Mouse (Mus musculus): Measurements from ENCODE around the gene Lhfpl2. TPM values are rescaled to one million over a fixed set of nuclear protein-coding genes. Genes with fewer than 3 reads are reported as not detected.
A peak's percentile ranks its signal among the peaks of the same experiment; 100 is the strongest.

Gene Lhfpl2
- polyA plus RNA-seq, 1 experiment from 2014 or later = 23.4 TPM

DNA sequence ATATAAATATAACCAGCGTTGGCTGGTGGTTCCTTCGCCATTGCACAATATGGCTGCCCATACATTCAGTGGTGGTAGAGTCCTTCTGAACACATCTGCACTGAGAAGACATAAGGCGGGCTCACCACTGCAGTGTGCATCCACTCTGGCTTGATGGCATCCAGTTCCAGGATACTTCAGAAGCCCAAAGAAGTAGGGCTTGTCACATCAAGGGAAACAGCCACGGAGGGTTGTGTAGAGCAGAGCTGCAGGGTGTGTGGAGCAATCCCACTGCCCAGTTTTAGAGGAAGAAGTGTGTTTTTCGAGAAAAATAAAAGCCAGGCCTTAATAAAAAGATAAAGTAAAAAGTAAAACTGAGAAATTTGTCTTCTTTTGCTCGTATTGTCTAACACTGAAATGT lies 141.0 kb downstream of the Lhfpl2 start:
- no peak for ATAC-seq (replicated peaks; ENCODE audit: extremely low read depth, insufficient read depth, low FRiP score)
- WGBS = 86% methylated on average over 6 of the region's 6 CpGs
- no peak overlapping the region for H3K4me2 ChIP-seq (ENCODE audit: low read depth, low read length)
- H3K9ac ChIP-seq (ENCODE audit: low read length) = no peak overlapping the region
- no peak overlapping the region for H3K4me3 ChIP-seq (ENCODE audit: low read length)
- peaks cover 3% of the 10 kb centered on the region; the same call in 1 of the 2 replicates for H3K36me3 ChIP-seq (ENCODE audit: control insufficient read depth, insufficient read depth)
- no peaks in the 10 kb centered on the region for H3K9me3 ChIP-seq (replicated peaks; ENCODE audit: control insufficient read depth, low read length)
- H3K27ac ChIP-seq (ENCODE audit: low read length) = no peak overlapping the region
- H3K27me3 ChIP-seq (ENCODE audit: control insufficient read depth, insufficient read depth, low read length) = no peaks in the 10 kb centered on the region
- 0 out of 2 replicates have a peak, but pooled peaks cover 2% of the 10 kb centered on the region for H3K4me1 ChIP-seq (ENCODE audit: control insufficient read depth, insufficient read depth, low read length)

DNA sequence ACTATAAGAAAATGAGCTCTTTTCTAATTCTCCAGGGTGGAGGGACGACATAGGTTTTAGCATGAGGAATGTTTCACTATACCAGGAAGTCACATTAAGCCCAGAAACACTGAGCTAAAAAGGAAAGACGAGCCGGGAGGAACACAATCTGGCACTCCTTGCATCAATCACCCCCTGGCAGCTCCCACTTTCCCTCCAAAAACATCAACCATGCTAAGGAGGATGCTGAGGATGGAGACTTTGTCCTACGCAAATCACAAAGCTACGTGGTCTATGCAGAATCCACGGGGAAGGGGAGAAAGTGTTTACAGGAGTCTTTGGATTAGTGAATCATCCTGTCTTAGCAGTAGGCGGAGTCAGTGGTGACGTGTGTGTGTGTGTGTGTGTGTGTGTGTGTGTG lies 142.2 kb downstream of the Lhfpl2 start:
- ATAC-seq (replicated peaks; ENCODE audit: extremely low read depth, insufficient read depth, low FRiP score) = no peak
- WGBS = 64% methylated on average over 8 of the region's 8 CpGs

GRCm38 (mm10) chr13:94205234-94205633 lies 147.6 kb downstream of the Lhfpl2 start:
- Histone ChIP-seq H3K36me3 (ENCODE audit: control insufficient read depth, insufficient read depth) (peaks cover 13% of the 10 kb centered on the region), H3K9me3 (replicated peaks; ENCODE audit: control insufficient read depth, low read length) (peaks cover 3% of the 10 kb centered on the region), H3K4me1 (ENCODE audit: control insufficient read depth, insufficient read depth, low read length) (no peaks in the 10 kb centered on the region), H3K4me2 (ENCODE audit: low read depth, low read length) (no peak overlapping the region), H3K27ac (ENCODE audit: low read length) (no peak overlapping the region), H3K27me3 (ENCODE audit: control insufficient read depth, insufficient read depth, low read length) (no peaks in the 10 kb centered on the region), H3K9ac (ENCODE audit: low read length) (no peak overlapping the region), H3K4me3 (ENCODE audit: low read length) (no peak overlapping the region)
- WGBS = 5% methylated on average over 6 of the region's 6 CpGs
- 0 out of 2 replicates have a peak, but pooled peaks have one; percentile 67 for ATAC-seq (replicated peaks; ENCODE audit: extremely low read depth, insufficient read depth, low FRiP score)

More for the DNA sequence above, 142.2 kb downstream of the Lhfpl2 start:
- no peak overlapping the region for H3K9ac ChIP-seq (ENCODE audit: low read length)
- no peak overlapping the region for H3K27ac ChIP-seq (ENCODE audit: low read length)
- peaks cover 6% of the 10 kb centered on the region; the same call in 1 of the 2 replicates for H3K36me3 ChIP-seq (ENCODE audit: control insufficient read depth, insufficient read depth)
- 0 out of 2 replicates have a peak, but pooled peaks cover 2% of the 10 kb centered on the region for H3K4me1 ChIP-seq (ENCODE audit: control insufficient read depth, insufficient read depth, low read length)
- H3K27me3 ChIP-seq (ENCODE audit: control insufficient read depth, insufficient read depth, low read length) = no peaks in the 10 kb centered on the region
- H3K4me2 ChIP-seq (ENCODE audit: low read depth, low read length) = no peak overlapping the region
- H3K4me3 ChIP-seq (ENCODE audit: low read length) = no peak overlapping the region
- no peaks in the 10 kb centered on the region for H3K9me3 ChIP-seq (replicated peaks; ENCODE audit: control insufficient read depth, low read length)

DNA sequence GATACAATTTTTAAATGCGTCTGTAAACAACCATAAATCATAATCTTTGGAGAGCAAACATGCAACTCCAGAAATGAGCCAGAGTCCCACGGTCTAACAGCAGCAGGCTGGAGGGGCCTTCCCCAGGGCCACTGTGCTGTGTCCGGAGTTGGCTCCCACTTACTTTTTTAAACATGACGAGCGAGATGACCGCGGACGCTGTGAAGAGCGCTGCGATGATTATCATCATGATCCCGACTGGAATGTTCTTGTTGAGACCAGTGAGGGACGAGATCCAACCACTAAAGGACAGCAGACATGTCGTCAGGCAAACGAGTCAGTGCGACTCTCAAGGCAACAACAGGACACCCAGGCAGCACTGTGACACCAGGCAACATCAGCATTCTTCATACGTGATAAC lies 150.4 kb downstream of the Lhfpl2 start:
- no peaks in the 10 kb centered on the region for H3K27me3 ChIP-seq (ENCODE audit: control insufficient read depth, insufficient read depth, low read length)
- no peak overlapping the region for H3K4me2 ChIP-seq (ENCODE audit: low read depth, low read length)
- H3K4me3 ChIP-seq (ENCODE audit: low read length) = no peak overlapping the region
- peaks cover 13% of the 10 kb centered on the region for H3K36me3 ChIP-seq (ENCODE audit: control insufficient read depth, insufficient read depth)
- peaks cover 3% of the 10 kb centered on the region for H3K9me3 ChIP-seq (replicated peaks; ENCODE audit: control insufficient read depth, low read length)
- no peaks in the 10 kb centered on the region for H3K4me1 ChIP-seq (ENCODE audit: control insufficient read depth, insufficient read depth, low read length)
- ATAC-seq (replicated peaks; ENCODE audit: extremely low read depth, insufficient read depth, low FRiP score) = no peak
- H3K9ac ChIP-seq (ENCODE audit: low read length) = no peak overlapping the region
- no peak overlapping the region for H3K27ac ChIP-seq (ENCODE audit: low read length)
- 84% methylated on average over 16 of the region's 16 CpGs for WGBS

GRCm38 (mm10) chr13:94208892-94209291 lies 151.3 kb downstream of the Lhfpl2 start:
- Histone ChIP-seq H3K9me3 (replicated peaks; ENCODE audit: control insufficient read depth, low read length) (peaks cover 3% of the 10 kb centered on the region), H3K36me3 (ENCODE audit: control insufficient read depth, insufficient read depth) (peaks cover 12% of the 10 kb centered on the region), H3K9ac (ENCODE audit: low read length) (no peak overlapping the region), H3K4me3 (ENCODE audit: low read length) (no peak overlapping the region), H3K27me3 (ENCODE audit: control insufficient read depth, insufficient read depth, low read length) (no peaks in the 10 kb centered on the region), H3K27ac (ENCODE audit: low read length) (no peak overlapping the region), H3K4me2 (ENCODE audit: low read depth, low read length) (no peak overlapping the region), H3K4me1 (ENCODE audit: control insufficient read depth, insufficient read depth, low read length) (no peaks in the 10 kb centered on the region)
- no peak for ATAC-seq (replicated peaks; ENCODE audit: extremely low read depth, insufficient read depth, low FRiP score)

DNA sequence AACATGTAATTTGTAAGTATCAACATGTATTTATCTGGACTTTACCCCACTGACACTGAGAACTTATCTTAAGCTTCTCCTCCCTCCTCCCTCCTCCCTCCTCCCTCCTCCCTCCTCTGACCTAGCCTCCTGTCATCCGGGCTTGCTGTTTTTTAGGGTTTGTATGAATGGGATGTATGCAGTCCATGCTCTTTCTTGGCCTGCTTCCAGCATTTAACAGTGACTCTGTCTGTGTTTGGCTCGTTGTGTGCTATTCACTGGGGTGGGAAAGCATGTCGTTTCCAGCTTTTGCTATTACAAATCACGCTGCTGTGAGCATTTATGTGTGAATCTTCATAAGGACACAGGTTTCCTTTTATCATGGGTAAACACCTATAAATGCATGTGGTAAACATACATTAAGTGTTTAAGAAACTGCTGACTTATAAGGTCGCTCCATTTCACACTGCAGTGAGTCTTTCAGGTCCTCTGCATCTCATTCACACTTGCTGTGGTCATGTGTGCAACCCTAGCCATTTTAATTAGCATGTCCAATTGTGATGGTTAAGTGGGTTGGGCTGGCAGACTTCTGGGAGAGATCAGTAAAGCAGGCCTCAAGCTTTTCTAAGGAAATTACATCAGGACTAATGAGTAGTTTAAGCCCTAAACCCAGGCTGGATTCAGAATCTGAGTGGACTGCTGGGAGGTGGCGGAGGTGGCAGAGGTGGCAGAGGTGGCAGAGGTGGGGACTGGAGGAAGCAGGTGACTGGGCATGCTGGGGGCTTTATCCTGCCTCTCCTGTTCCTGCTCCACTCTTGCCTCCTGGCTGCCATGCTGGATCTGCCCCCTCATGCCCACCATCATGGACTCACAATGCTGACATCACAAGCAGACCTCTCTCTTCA lies 153.9 kb downstream of the Lhfpl2 start:
- peaks cover 3% of the 10 kb centered on the region for H3K9me3 ChIP-seq (replicated peaks; ENCODE audit: control insufficient read depth, low read length)
- ATAC-seq (replicated peaks; ENCODE audit: extremely low read depth, insufficient read depth, low FRiP score) = no peak
- WGBS = 59% methylated on average over 6 of the region's 6 CpGs
- H3K4me3 ChIP-seq (ENCODE audit: low read length) = no peak overlapping the region
- H3K9ac ChIP-seq (ENCODE audit: low read length) = no peak overlapping the region
- H3K27ac ChIP-seq (ENCODE audit: low read length) = no peak overlapping the region
- peaks cover 13% of the 10 kb centered on the region for H3K36me3 ChIP-seq (ENCODE audit: control insufficient read depth, insufficient read depth)
- no peaks in the 10 kb centered on the region for H3K4me1 ChIP-seq (ENCODE audit: control insufficient read depth, insufficient read depth, low read length)
- H3K4me2 ChIP-seq (ENCODE audit: low read depth, low read length) = no peak overlapping the region
- no peaks in the 10 kb centered on the region for H3K27me3 ChIP-seq (ENCODE audit: control insufficient read depth, insufficient read depth, low read length)

- H3K36me3 ChIP-seq (ENCODE audit: control insufficient read depth, insufficient read depth) = peaks cover 13% of the 10 kb centered on the region
- H3K9ac ChIP-seq (ENCODE audit: low read length) = no peak overlapping the region
- H3K4me2 ChIP-seq (ENCODE audit: low read depth, low read length) = no peak overlapping the region
- no peak overlapping the region for H3K27ac ChIP-seq (ENCODE audit: low read length)
- no peaks in the 10 kb centered on the region for H3K4me1 ChIP-seq (ENCODE audit: control insufficient read depth, insufficient read depth, low read length)
- 95% methylated on average over 2 of the region's 2 CpGs for WGBS
- H3K27me3 ChIP-seq (ENCODE audit: control insufficient read depth, insufficient read depth, low read length) = no peaks in the 10 kb centered on the region
- H3K4me3 ChIP-seq (ENCODE audit: low read length) = no peak overlapping the region
- peaks cover 3% of the 10 kb centered on the region for H3K9me3 ChIP-seq (replicated peaks; ENCODE audit: control insufficient read depth, low read length)
- no peak for ATAC-seq (replicated peaks; ENCODE audit: extremely low read depth, insufficient read depth, low FRiP score)
Observed at GRCm38 (mm10) chr13:94212179-94212578, 154.6 kb downstream of the Lhfpl2 start.

GRCm38 (mm10) chr13:94212716-94213115 lies 155.1 kb downstream of the Lhfpl2 start:
- no peaks in the 10 kb centered on the region for H3K27me3 ChIP-seq (ENCODE audit: control insufficient read depth, insufficient read depth, low read length)
- WGBS = 88% methylated on average over 2 of the region's 2 CpGs
- no peak overlapping the region for H3K27ac ChIP-seq (ENCODE audit: low read length)

GRCm38 (mm10) chr13:94223609-94224008 lies 166.0 kb downstream of the Lhfpl2 start:
- ATAC-seq (replicated peaks; ENCODE audit: extremely low read depth, insufficient read depth, low FRiP score) = no peak
- no peaks in the 10 kb centered on the region for H3K9me3 ChIP-seq (replicated peaks; ENCODE audit: control insufficient read depth, low read length)
- H3K9ac ChIP-seq (ENCODE audit: low read length) = no peak overlapping the region
- H3K4me3 ChIP-seq (ENCODE audit: low read length) = no peak overlapping the region
- H3K4me1 ChIP-seq (ENCODE audit: control insufficient read depth, insufficient read depth, low read length) = no peaks in the 10 kb centered on the region
- H3K27ac ChIP-seq (ENCODE audit: low read length) = no peak overlapping the region
- peaks cover 8% of the 10 kb centered on the region for H3K36me3 ChIP-seq (ENCODE audit: control insufficient read depth, insufficient read depth)
- H3K27me3 ChIP-seq (ENCODE audit: control insufficient read depth, insufficient read depth, low read length) = no peaks in the 10 kb centered on the region
- H3K4me2 ChIP-seq (ENCODE audit: low read depth, low read length) = no peak overlapping the region
- 81% methylated on average over 14 of the region's 14 CpGs for WGBS

More at GRCm38 (mm10) chr13:94212716-94213115, 155.1 kb downstream of the Lhfpl2 start:
- ATAC-seq (replicated peaks; ENCODE audit: extremely low read depth, insufficient read depth, low FRiP score) = no peak
- Histone ChIP-seq H3K4me2 (ENCODE audit: low read depth, low read length) (no peak overlapping the region), H3K4me3 (ENCODE audit: low read length) (no peak overlapping the region), H3K9me3 (replicated peaks; ENCODE audit: control insufficient read depth, low read length) (peaks cover 3% of the 10 kb centered on the region), H3K36me3 (ENCODE audit: control insufficient read depth, insufficient read depth) (peaks cover 13% of the 10 kb centered on the region), H3K4me1 (ENCODE audit: control insufficient read depth, insufficient read depth, low read length) (no peaks in the 10 kb centered on the region), H3K9ac (ENCODE audit: low read length) (no peak overlapping the region)

Data from heart, embryonic 16.5 days (tissue).